In genomic region chr2:173427888-173428450, GRCm38 (mm10) we compare ENCODE assay signal across 16 mouse cellular contexts.
A peak's percentile ranks its signal among the peaks of the same experiment; 100 is the strongest.
DNase-seq lines count a peak whose midpoint lies in the region; ATAC-seq and TF ChIP-seq lines count a peak whose summit lies in the region.
"Had no signal": no experiment of that assay in that cellular context is flagged by ENCODE, and none has a peak within 500 bp of the region (broad histone marks: within the 10 kb centered on the region; RNA-seq: fewer than 3 reads in every experiment).

No protein-coding gene starts in this region.

- WGBS in hindbrain, embryonic 16.5 days: 70% methylated on average over 10 of the region's 10 CpGs
- WGBS in hindbrain, embryonic 13.5 days: 75% methylated on average over 10 of the region's 10 CpGs
- 89% methylated on average over 10 of the region's 10 CpGs for WGBS in midbrain, postnatal 0 days
- WGBS in midbrain, embryonic 15.5 days: 84% methylated on average over 10 of the region's 10 CpGs

- H3K79me2 ChIP-seq in myocyte (ENCODE audit: control insufficient read depth, insufficient read depth): no peaks in the 10 kb centered on the region

- H3K9ac ChIP-seq in hindbrain, embryonic 16.5 days (ENCODE audit: low read depth, low read length): no peak overlapping the region
- H3K9ac ChIP-seq in hindbrain, embryonic 13.5 days: no peak overlapping the region
- H3K9ac ChIP-seq in midbrain, postnatal 0 days (replicated peaks; ENCODE audit: low read length, poor library complexity, severe bottlenecking): no peak overlapping the region
- no peak overlapping the region for H3K9ac ChIP-seq in midbrain, embryonic 15.5 days
- H3K9ac ChIP-seq: lung, embryonic 14.5 days had no signal

- DNase-seq in cerebellum, postnatal 10 days: peak; percentile 82 to 83
- no peak for DNase-seq in cerebellum, adult 8-10 months
- DNase-seq in midbrain, postnatal 0 days (ENCODE audit: low spot score): peak; percentile 62
- no peak for DNase-seq in embryo, embryonic 9.5 days (ENCODE audit: extremely low spot score)
- DNase-seq: adrenal gland, postnatal 14 days; cerebellum, postnatal 36 days; gastrocnemius, postnatal 14 days; heart, postnatal 10 days; kidney, postnatal 10 days; lung, embryonic 14.5 days; thymus, postnatal 25 days had no signal

- 0 out of 2 replicates have a peak, but pooled peaks have one; percentile 16 for ATAC-seq in hindbrain, embryonic 16.5 days
- no peak for ATAC-seq in hindbrain, embryonic 13.5 days (ENCODE audit: low FRiP score)
- ATAC-seq in midbrain, postnatal 0 days (ENCODE audit: low FRiP score): 0 out of 2 replicates have a peak, but pooled peaks have one; percentile 42
- no peak for ATAC-seq in midbrain, embryonic 15.5 days (replicated peaks)

- H3K4me2 ChIP-seq in hindbrain, embryonic 16.5 days (ENCODE audit: low read length): no peak overlapping the region
- no peak overlapping the region for H3K4me2 ChIP-seq in hindbrain, embryonic 13.5 days
- no peak overlapping the region for H3K4me2 ChIP-seq in midbrain, postnatal 0 days (ENCODE audit: low read depth, low read length, poor library complexity, severe bottlenecking)
- H3K4me2 ChIP-seq in midbrain, embryonic 15.5 days: no peak overlapping the region
- H3K4me2 ChIP-seq in myocyte (ENCODE audit: low read depth): no peak overlapping the region
- H3K4me2 ChIP-seq: liver, embryonic 11.5 days; lung, embryonic 14.5 days had no signal

- no peaks in the 10 kb centered on the region for H3K4me1 ChIP-seq in hindbrain, embryonic 16.5 days (ENCODE audit: control insufficient read depth, insufficient read depth, low read depth, low read length)
- peaks cover 13% of the 10 kb centered on the region for H3K4me1 ChIP-seq in hindbrain, embryonic 13.5 days (replicated peaks)
- no peaks in the 10 kb centered on the region for H3K4me1 ChIP-seq in midbrain, postnatal 0 days (ENCODE audit: insufficient read depth, low read length)
- no peaks in the 10 kb centered on the region for H3K4me1 ChIP-seq in midbrain, embryonic 15.5 days

- H3K27me3 ChIP-seq in hindbrain, embryonic 16.5 days (replicated peaks; ENCODE audit: control insufficient read depth, insufficient read depth, low read length): no peaks in the 10 kb centered on the region
- H3K27me3 ChIP-seq in hindbrain, embryonic 13.5 days: no peaks in the 10 kb centered on the region
- no peaks in the 10 kb centered on the region for H3K27me3 ChIP-seq in midbrain, postnatal 0 days (ENCODE audit: insufficient read depth, low read length)
- H3K27me3 ChIP-seq in midbrain, embryonic 15.5 days (replicated peaks): no peaks in the 10 kb centered on the region
- H3K27me3 ChIP-seq in myocyte (ENCODE audit: control insufficient read depth, insufficient read depth, insufficient read length): no peaks in the 10 kb centered on the region

- no peaks in the 10 kb centered on the region for H3K9me3 ChIP-seq in hindbrain, embryonic 16.5 days (ENCODE audit: control insufficient read depth, low read length)
- H3K9me3 ChIP-seq in hindbrain, embryonic 13.5 days: no peaks in the 10 kb centered on the region
- no peaks in the 10 kb centered on the region for H3K9me3 ChIP-seq in midbrain, postnatal 0 days (ENCODE audit: low read length)
- H3K9me3 ChIP-seq in midbrain, embryonic 15.5 days: no peaks in the 10 kb centered on the region

- H3K4me3 ChIP-seq in hindbrain, embryonic 16.5 days (ENCODE audit: low read length): no peak overlapping the region
- no peak overlapping the region for H3K4me3 ChIP-seq in hindbrain, embryonic 13.5 days
- H3K4me3 ChIP-seq in midbrain, postnatal 0 days (ENCODE audit: low read depth, low read length): no peak overlapping the region
- no peak overlapping the region for H3K4me3 ChIP-seq in midbrain, embryonic 15.5 days
- no peak overlapping the region for H3K4me3 ChIP-seq in myocyte

- H3K36me3 ChIP-seq in hindbrain, embryonic 16.5 days (ENCODE audit: control insufficient read depth, insufficient read depth, low read length): no peaks in the 10 kb centered on the region
- no peaks in the 10 kb centered on the region for H3K36me3 ChIP-seq in hindbrain, embryonic 13.5 days
- no peaks in the 10 kb centered on the region for H3K36me3 ChIP-seq in midbrain, postnatal 0 days (ENCODE audit: insufficient read depth, low read length)
- H3K36me3 ChIP-seq in midbrain, embryonic 15.5 days (replicated peaks): no peaks in the 10 kb centered on the region
- H3K36me3 ChIP-seq in myocyte (ENCODE audit: control insufficient read depth, insufficient read depth): no peaks in the 10 kb centered on the region

- H3ac ChIP-seq in myocyte (ENCODE audit: control insufficient read depth, insufficient read length): no peak overlapping the region

- no peak for TF ChIP-seq POLR2A in myocyte (IDR thresholded peaks at IDR 0.05; ENCODE audit: insufficient read length, low read depth)

- TF ChIP-seq CTCF in midbrain, postnatal 0 days (IDR thresholded peaks at IDR 0.05): no peak

- H3K27ac ChIP-seq in hindbrain, embryonic 16.5 days (ENCODE audit: low read depth, low read length): no peak overlapping the region
- H3K27ac ChIP-seq in hindbrain, embryonic 13.5 days: no peak overlapping the region
- no peak overlapping the region for H3K27ac ChIP-seq in midbrain, postnatal 0 days (ENCODE audit: low read depth, low read length)
- no peak overlapping the region for H3K27ac ChIP-seq in midbrain, embryonic 15.5 days

TF ChIP-seq in myocyte, 11 proteins besides CTCF, POLR2A, EP300 and RAD21:
- TF ChIP-seq USF1 (IDR thresholded peaks at IDR 0.05; ENCODE audit: low read depth) (no peak), SRF (IDR thresholded peaks at IDR 0.05; ENCODE audit: control insufficient read depth, insufficient read length, low read depth) (no peak), REST (IDR thresholded peaks at IDR 0.05; ENCODE audit: insufficient read depth, insufficient read length) (no peak), CEBPB (IDR thresholded peaks at IDR 0.05; ENCODE audit: insufficient read depth, poor library complexity, severe bottlenecking) (no peak), MYOD1 (IDR thresholded peaks at IDR 0.05; ENCODE audit: control insufficient read depth in 1 of 3, insufficient read length in 2 of 3, low read depth in 2 of 3) (peak in 2 of 3 experiments; percentile 69 to 71), MYOG (IDR thresholded peaks at IDR 0.05; ENCODE audit: control insufficient read depth in 1 of 3, insufficient read depth in 1 of 3, insufficient read length in 2 of 3, low read depth in 2 of 3) (peak in 2 of 3 experiments; percentile 32 to 63)

Comparison
In these comparisons a context has a peak if more than half of its experiments do, and no peak if none do; other contexts are left out.
1. DNase-seq: peak in cerebellum, postnatal 10 days (2 of 2) and midbrain, postnatal 0 days (single experiment); none in cerebellum, adult 8-10 months (single experiment) and embryo, embryonic 9.5 days (single experiment).
2. ATAC-seq: peak in hindbrain, embryonic 16.5 days (single experiment) and midbrain, postnatal 0 days (single experiment); none in hindbrain, embryonic 13.5 days (single experiment) and midbrain, embryonic 15.5 days (single experiment).